Mouse (Mus musculus): ENCODE data around the gene Zbtb20.

Zbtb20 gene

GRCm38 (mm10) chr16:43324009-43324408, 448.3 kb downstream of the Zbtb20 start:
- DNase-seq, result no peak

- DNase-seq, result no peak
Measured at GRCm38 (mm10) chr16:43328221-43328620, 452.5 kb downstream of the Zbtb20 start.

DNA sequence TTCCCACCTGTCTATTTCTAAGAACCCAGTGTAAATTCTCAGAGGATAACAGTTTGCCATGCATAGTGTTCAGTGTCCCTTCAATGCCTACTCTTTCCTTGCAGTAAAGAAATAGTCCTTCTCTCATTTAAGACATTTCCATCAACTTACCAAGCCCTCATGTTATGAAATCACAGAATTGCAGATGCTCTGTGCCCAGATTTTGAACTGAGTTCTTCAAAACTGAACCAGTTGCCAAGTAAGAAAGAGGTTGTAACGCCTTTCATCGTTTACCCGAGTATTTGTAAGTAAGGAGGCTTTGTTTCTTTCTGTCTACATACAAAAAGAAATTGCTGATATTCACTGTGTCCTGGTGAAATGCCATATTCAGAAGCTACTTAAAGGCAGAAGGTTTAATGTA, 454.5 kb downstream of the Zbtb20 start:
- DNase-seq, result no peak

- no peak for DNase-seq
Measured at GRCm38 (mm10) chr16:43331440-43331839, 455.8 kb downstream of the Zbtb20 start.

- no peak for DNase-seq
Measured at GRCm38 (mm10) chr16:43332734-43333133, 457.1 kb downstream of the Zbtb20 start.

- DNase-seq, result no peak
Measured at GRCm38 (mm10) chr16:43333265-43333664, 457.6 kb downstream of the Zbtb20 start.

DNA sequence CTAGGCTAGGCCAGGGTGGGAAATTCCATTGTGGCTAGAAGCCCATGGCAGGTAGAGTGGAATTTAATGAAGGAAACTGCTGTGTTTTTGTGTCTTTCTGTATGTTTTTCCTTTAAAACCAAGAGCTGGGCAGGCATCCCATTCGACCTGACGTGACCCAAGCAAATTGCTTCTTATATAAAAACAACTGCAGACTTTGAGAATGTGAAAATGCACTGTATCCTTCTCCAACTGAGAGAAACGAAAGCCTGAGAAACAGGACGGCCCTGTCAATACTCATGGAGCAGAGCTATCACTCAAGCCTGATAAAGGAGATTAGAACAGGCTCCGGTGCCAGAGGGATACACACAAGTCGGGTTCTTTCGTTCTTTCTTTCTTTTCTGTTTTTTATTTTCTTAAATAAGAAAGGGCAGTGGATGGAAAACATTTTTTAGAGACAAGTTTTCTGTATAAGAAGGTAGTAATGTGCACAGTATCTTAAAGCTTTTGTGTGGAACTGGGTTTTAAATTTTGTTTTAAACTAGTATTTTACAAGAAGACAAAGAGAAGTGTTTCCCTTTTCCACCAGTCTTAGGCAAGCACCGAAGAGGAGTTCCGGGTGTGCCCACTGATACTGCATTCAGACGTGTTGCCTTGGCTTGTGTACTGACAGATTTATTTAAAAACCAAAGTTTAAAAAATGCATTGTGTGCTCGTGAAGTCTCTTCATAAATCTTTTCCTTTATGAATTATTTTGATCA, 458.9 kb downstream of the Zbtb20 start:
- DNase-seq, result peak; percentile 68

- peak; percentile 69 for DNase-seq
Measured at GRCm38 (mm10) chr16:43335151-43335823, 459.6 kb downstream of the Zbtb20 start.

- DNase-seq, result no peak
Measured at GRCm38 (mm10) chr16:43335824-43336215, 460.1 kb downstream of the Zbtb20 start.

GRCm38 (mm10) chr16:43340712-43341111, 465.0 kb downstream of the Zbtb20 start:
- DNase-seq, result no peak

- DNase-seq, result no peak
Measured at GRCm38 (mm10) chr16:43341916-43342455, 466.3 kb downstream of the Zbtb20 start.

GRCm38 (mm10) chr16:43346094-43346493, 470.4 kb downstream of the Zbtb20 start:
- no peak for DNase-seq

- no peak for DNase-seq
Measured at GRCm38 (mm10) chr16:43355776-43356645, 480.3 kb downstream of the Zbtb20 start.

DNA sequence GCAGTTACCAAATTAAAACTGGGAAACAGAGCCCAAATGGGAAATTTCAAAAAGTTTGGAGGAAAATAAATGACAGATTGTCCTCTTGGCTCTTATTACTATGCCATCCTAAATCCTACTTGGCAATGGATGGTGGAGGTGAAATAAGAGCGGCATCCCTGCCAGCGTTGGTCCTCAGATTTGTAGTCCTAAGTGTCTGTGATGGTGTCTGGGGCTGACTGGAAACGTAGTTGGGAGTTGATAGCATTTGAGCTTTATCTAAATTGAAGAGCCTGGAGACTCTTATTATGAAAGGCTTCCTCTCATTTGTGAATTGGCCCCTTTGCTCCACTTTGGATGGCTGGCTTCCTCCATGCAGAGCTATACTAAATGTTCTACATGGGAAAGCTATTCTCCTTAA, 483.9 kb downstream of the Zbtb20 start:
- DNase-seq, result no peak

DNA sequence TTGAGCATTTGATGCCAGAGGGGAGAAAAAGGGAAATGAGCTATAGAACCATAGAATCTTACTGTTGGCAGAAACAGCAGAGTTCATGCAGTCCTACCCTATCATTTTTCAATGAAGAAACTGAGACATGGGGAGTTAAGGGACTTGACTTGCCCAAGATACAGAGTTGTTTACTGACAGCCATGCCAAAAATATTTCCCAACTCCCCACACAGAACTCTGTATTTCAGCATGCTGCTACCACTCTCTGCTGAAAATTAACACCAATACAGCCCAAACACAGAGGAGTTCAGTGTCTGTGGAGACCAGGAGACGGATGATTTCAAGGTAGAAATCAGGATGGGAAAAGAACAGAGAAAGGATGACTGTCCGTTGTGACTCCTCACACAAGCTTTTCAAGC, 484.4 kb downstream of the Zbtb20 start:
- no peak for DNase-seq

DNA sequence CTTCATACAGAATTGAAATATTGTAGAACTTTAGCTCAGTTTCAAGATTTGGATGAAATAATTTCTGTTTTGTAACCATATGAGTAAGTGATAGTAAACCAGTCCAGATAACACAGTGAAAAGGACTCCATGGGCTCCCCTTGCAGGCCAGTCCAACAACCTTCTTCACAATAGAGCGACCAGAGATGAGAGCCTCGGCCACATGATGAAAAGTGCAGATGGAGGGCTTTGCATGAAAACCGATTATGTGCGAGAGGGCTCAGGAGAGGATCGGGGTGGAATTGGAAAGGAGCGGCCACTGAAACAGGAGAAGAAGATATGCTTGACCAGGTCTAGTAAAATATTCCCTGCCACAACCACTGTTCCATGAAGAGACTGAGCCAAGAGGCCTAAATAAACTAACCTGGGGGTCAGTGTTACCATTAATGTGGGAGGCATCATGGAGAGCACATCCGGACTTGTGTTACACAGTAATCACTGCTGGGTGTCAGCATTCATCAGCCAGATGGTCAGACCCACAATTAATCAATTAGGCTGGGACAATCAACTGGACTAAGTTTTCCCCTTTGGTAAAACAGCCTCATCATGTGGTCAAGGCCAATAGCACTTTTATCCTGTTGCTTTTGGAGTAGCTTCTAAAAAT, 485.3 kb downstream of the Zbtb20 start:
- DNase-seq, result peak; percentile 38

DNA sequence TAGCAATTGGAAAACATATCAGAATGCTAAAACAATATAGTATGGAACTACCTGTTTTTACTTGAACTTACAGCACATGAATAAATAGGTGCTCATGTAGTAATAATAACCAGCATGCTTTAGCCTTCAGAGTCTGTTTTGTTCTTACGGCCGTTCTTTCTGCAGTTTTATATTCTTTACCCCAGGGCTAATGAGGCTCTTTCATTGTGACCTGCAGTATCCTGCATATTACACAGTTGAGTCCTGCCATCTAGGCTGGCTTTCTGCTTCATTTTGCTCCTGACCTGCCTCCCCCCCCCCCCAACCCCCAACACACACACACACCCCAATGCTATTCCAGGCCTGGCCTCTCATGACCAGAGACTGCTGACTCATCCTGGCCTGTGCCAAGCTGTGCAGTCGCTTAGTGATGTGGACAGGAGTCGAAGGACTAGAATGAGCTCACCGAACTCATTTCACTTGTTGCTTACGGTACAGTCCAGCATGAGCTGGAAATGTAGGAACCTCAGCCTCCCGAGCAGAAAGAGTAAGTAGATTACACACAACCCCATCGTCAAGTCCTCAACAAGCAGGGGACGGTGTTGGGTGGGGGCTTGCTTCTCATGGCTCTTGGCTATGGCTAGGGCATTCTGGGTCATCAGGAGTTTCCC, 487.1 kb downstream of the Zbtb20 start:
- DNase-seq, result peak; percentile 86

GRCm38 (mm10) chr16:43363316-43363715, 487.6 kb downstream of the Zbtb20 start:
- no peak for DNase-seq

- peak; percentile 82 for DNase-seq
Measured at GRCm38 (mm10) chr16:43363751-43364515, 488.3 kb downstream of the Zbtb20 start.

GRCm38 (mm10) chr16:43364516-43364910, 488.8 kb downstream of the Zbtb20 start:
- DNase-seq, result no peak

- DNase-seq, result no peak
Measured at GRCm38 (mm10) chr16:43365277-43365676, 489.6 kb downstream of the Zbtb20 start.

Data from kidney, postnatal 14 days (tissue).